Mouse (Mus musculus) heart, postnatal 14 days (tissue): ENCODE measurements around the gene Gm3558. TPM values are rescaled to one million over a fixed set of nuclear protein-coding genes. Genes with fewer than 3 reads are reported as not detected.
"Not testable (repeated sequence)": the region's sequence is repeated elsewhere in the genome, so short reads cannot be mapped to it uniquely, and the experiment has no call there.

Source experiments
- DNase-seq, 2 experiments: peaks; one replicate each; pipeline ENCODE4 v3.0.0; 2021 to 2022
- intact Hi-C: fragments of 180-260 bp; cut with DNase I; formaldehyde crosslinking; loops from one replicate; pipeline ENCODE4 v1.15.1; 2025
- long read RNA-seq, 2 experiments: library from polyadenylated mRNA; stranded (forward); transcript quantifications; one replicate each; pipeline ENCODE4 v2.0.0; 2021
- total RNA-seq, 2 experiments: library from RNA; stranded (reverse); gene quantifications; 2 replicates each; pipeline ENCODE4 v1.2.3; 2021

The Gm3558 gene
- 1 to 10 TPM; 3.3 TPM for total RNA-seq
- long read RNA-seq, experiment 1, partial matches to known transcripts = 0 of 5 reads
- long read RNA-seq, experiment 1, other reads (novel, unspliced or antisense) = 5 of 5 reads
- long read RNA-seq, experiment 2, partial matches to known transcripts = 0 of 11 reads
- long read RNA-seq, experiment 2, other reads (novel, unspliced or antisense) = 10 of 11 reads

GRCm38 (mm10) chr14:7568382-7568781 is at the start of gene Gm3558:
Gene Gm3558 (minus strand): TSS chr14:7568566.
- intact Hi-C loops, DNase-seq: not testable (repeated sequence)

- intact Hi-C loops = not testable (repeated sequence)
Observed at GRCm38 (mm10) chr14:7595492-7595891, 27.1 kb upstream of the Gm3558 start, which contains the start of gene Gm10338. Gene Gm10338 (minus strand): TSS chr14:7595592.

DNA sequence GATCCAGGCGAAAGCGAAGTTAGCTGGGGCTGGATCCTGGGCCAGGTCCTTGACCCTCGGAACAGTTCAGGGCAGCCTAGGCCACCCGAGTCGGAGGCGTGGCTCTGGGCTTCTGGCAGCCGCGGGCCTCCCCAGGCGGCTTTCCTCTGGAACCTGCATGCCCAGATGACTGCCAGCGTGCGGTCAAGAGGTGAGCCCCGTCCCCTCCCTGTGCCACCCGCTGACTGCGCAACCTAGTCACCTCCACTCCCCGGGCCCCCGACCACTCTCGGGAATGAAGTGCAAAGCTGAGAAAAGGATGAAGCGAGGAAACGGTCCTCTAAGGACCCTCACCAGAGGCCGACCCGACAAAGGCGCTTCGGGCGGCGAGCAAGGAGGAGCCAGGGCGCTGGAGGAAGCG is 476 bp downstream of the Gm3558 start:
- DNase-seq, intact Hi-C loops: not testable (repeated sequence)

More at GRCm38 (mm10) chr14:7595492-7595891, 27.1 kb upstream of the Gm3558 start, which contains the start of gene Gm10338:
- not testable (repeated sequence) for DNase-seq

GRCm38 (mm10) chr14:7567266-7567665 is 1.1 kb downstream of the Gm3558 start:
- intact Hi-C loops = not testable (repeated sequence)
- peak in 1 of 2 experiments; percentile 8 for DNase-seq

Other genes with a start within 250 kb of the Gm3558 start
- not detected for gene Gm5797, start 236.2 kb downstream of the Gm3558 start, total RNA-seq
- gene Gm8374, start 203.4 kb downstream of the Gm3558 start, total RNA-seq = not detected
- gene Gm3755, start 117.6 kb downstream of the Gm3558 start, total RNA-seq = not detected
- gene Gm3752, start 84.8 kb downstream of the Gm3558 start, total RNA-seq = under 1 TPM in 1 of 2 experiments, not detected in 1; 0.15 TPM
- gene Gm10338, start 27.0 kb upstream of the Gm3558 start, total RNA-seq = not detected
- gene Gm10128, start 75.4 kb upstream of the Gm3558 start, total RNA-seq = not detected
- not detected for gene Gm26661, start 223.0 kb upstream of the Gm3558 start, total RNA-seq
- gene Flnb, start 249.4 kb upstream of the Gm3558 start, total RNA-seq = 10 to 100 TPM; 32.5 to 36.3 TPM